Mouse (Mus musculus) kidney, adult 2 months (tissue): ENCODE results near the gene Cdc42ep4. TPM values are rescaled to one million over a fixed set of nuclear protein-coding genes. Genes with fewer than 3 reads are reported as not detected.

Experiments
- DNase-seq: peaks from one replicate; pipeline ENCODE4 v3.0.0; 2021
- H3K27ac ChIP-seq: fragments of 200-500 bp; 2 replicates; pipeline ENCODE4 v1.5.1; 2012; ENCODE audit warnings: low read depth, low read length, control low read depth, inconsistent platforms; ENCODE audit not compliant: insufficient read depth
- H3K27me3 ChIP-seq: fragments of 200-500 bp; replicated peaks from 2 replicates; pipeline ENCODE4 v1.6.1; 2012; ENCODE audit warnings: mild to moderate bottlenecking, moderate library complexity, low read length, inconsistent platforms; ENCODE audit not compliant: control insufficient read depth, insufficient read depth
- H3K36me3 ChIP-seq: fragments of 200-500 bp; 2 replicates; pipeline ENCODE4 v1.6.1; 2012; ENCODE audit warnings: mild to moderate bottlenecking, moderate library complexity, low read length, inconsistent platforms; ENCODE audit not compliant: control insufficient read depth, insufficient read depth
- H3K4me1 ChIP-seq: fragments of 200-500 bp; 2 replicates; pipeline ENCODE4 v1.6.1; 2011; ENCODE audit warnings: low read length; ENCODE audit not compliant: control insufficient read depth, insufficient read depth
- H3K4me3 ChIP-seq: fragments of 200-500 bp; 2 replicates; pipeline ENCODE4 v1.5.1; 2011; ENCODE audit warnings: mild to moderate bottlenecking, low read depth, low read length, control low read depth; ENCODE audit not compliant: insufficient read depth
- CTCF ChIP-seq: fragments of 200-500 bp; conservative IDR thresholded peaks from 2 replicates; pipeline ENCODE4 v1.5.1; 2011; ENCODE audit warnings: low read depth, mild to moderate bottlenecking, control low read depth, low read length, moderate library complexity, mixed read lengths; ENCODE audit not compliant: insufficient read depth, insufficient read length
- POLR2A ChIP-seq: fragments of 200-500 bp; IDR thresholded peaks from one replicate; pipeline ENCODE4 v1.6.1; 2011; ENCODE audit warnings: low read depth, low read length, control low read depth
- WGBS: fragments of 180-500 bp; shearing (Covaris S2); methylation state at CpG from one replicate; pipeline ENCODE4 v1.1.7; 2018; 5-methylcytosine and 5-hydroxymethylcytosine counted together
- polyA plus RNA-seq: library from polyadenylated mRNA; depleted of rRNA; stranded (reverse); fragments of >200 nt; gene quantifications from 2 replicates; pipeline ENCODE4 v1.2.3, GENCODE M21; 2012

The Cdc42ep4 gene
- polyA plus RNA-seq, 1 experiment = 18.0 TPM

GRCm38 (mm10) chr11:113785406-113786171 is 33.9 kb upstream of the Cdc42ep4 start:
- H3K27me3 ChIP-seq = no peaks in the 10 kb centered on the region
- TF ChIP-seq CTCF (no peak), POLR2A (no peak)
- WGBS = 36% methylated on average over 19 of the region's 19 CpGs
- DNase-seq = peak; percentile 57
- no peaks in the 10 kb centered on the region for H3K4me1 ChIP-seq
- no peaks in the 10 kb centered on the region for H3K36me3 ChIP-seq
- no peak overlapping the region for H3K4me3 ChIP-seq
- H3K27ac ChIP-seq = peak overlapping the region; percentile 59; the same call in 1 of the 2 replicates

- Histone ChIP-seq H3K27me3 (no peaks in the 10 kb centered on the region), H3K27ac (no peak overlapping the region), H3K4me1 (no peaks in the 10 kb centered on the region), H3K4me3 (no peak overlapping the region), H3K36me3 (no peaks in the 10 kb centered on the region)
- TF ChIP-seq CTCF = no peak
- TF ChIP-seq POLR2A = no peak
- DNase-seq = no peak
- WGBS = 79% methylated on average over 2 of the region's 2 CpGs
Measured at GRCm38 (mm10) chr11:113784656-113785396, 33.1 kb upstream of the Cdc42ep4 start.

- 92% methylated on average over 2 of the region's 2 CpGs for WGBS
- H3K4me1 ChIP-seq = 0 out of 2 replicates have a peak, but pooled peaks cover 4% of the 10 kb centered on the region
- TF ChIP-seq CTCF (no peak), POLR2A (no peak)
Measured at GRCm38 (mm10) chr11:113782496-113782895, 30.8 kb upstream of the Cdc42ep4 start.

GRCm38 (mm10) chr11:113782006-113782405 is 30.3 kb upstream of the Cdc42ep4 start:
- 70% methylated on average over 2 of the region's 2 CpGs for WGBS
- no peaks in the 10 kb centered on the region for H3K36me3 ChIP-seq
- H3K27ac ChIP-seq = no peak overlapping the region
- DNase-seq = no peak
- 0 out of 2 replicates have a peak, but pooled peaks cover 4% of the 10 kb centered on the region for H3K4me1 ChIP-seq
- no peak overlapping the region for H3K4me3 ChIP-seq
- TF ChIP-seq CTCF (no peak), POLR2A (no peak)
- no peaks in the 10 kb centered on the region for H3K27me3 ChIP-seq

More at GRCm38 (mm10) chr11:113782496-113782895, 30.8 kb upstream of the Cdc42ep4 start:
- Histone ChIP-seq H3K4me3 (no peak overlapping the region), H3K27me3 (no peaks in the 10 kb centered on the region), H3K27ac (no peak overlapping the region), H3K36me3 (no peaks in the 10 kb centered on the region)
- DNase-seq = no peak

GRCm38 (mm10) chr11:113779680-113780041 is 28.0 kb upstream of the Cdc42ep4 start:
- no peak for TF ChIP-seq POLR2A
- no peak for TF ChIP-seq CTCF
- H3K27ac ChIP-seq = no peak overlapping the region
- no peaks in the 10 kb centered on the region for H3K27me3 ChIP-seq
- H3K36me3 ChIP-seq = no peaks in the 10 kb centered on the region
- 0 out of 2 replicates have a peak, but pooled peaks cover 4% of the 10 kb centered on the region for H3K4me1 ChIP-seq
- 53% methylated on average over 6 of the region's 6 CpGs for WGBS
- no peak for DNase-seq
- no peak overlapping the region for H3K4me3 ChIP-seq

GRCm38 (mm10) chr11:113778733-113779679 is 27.3 kb upstream of the Cdc42ep4 start:
- peak; percentile 38 for DNase-seq
- no peak overlapping the region for H3K4me3 ChIP-seq
- 0 out of 2 replicates have a peak, but pooled peaks cover 4% of the 10 kb centered on the region for H3K4me1 ChIP-seq
- H3K27ac ChIP-seq = no peak overlapping the region
- no peaks in the 10 kb centered on the region for H3K27me3 ChIP-seq
- no peaks in the 10 kb centered on the region for H3K36me3 ChIP-seq
- 39% methylated on average over 20 of the region's 20 CpGs for WGBS
- TF ChIP-seq CTCF = no peak
- TF ChIP-seq POLR2A = no peak
